ENCODE assay signal across 15 mouse cellular contexts in the genomic region with DNA sequence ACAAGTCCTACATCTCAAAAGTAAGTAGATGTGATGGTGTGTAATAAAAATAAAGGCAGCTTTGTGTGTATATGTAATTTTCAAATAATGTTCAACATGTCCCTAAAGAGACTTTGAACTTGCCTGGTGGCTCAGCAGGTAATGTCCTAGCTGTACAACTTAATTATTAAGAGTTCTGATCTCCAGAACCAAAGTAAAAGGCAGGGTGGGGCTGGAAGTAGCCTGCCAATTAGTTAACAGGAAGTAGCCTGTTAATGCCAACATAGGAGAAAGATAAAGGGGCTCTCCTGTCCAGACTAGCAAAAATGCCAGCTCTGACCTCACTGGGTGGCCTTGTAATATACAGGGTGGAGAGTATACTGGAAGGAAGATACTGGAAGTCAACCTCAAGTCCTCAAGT.
"Had no signal": no experiment of that assay in that cellular context is flagged by ENCODE, and none has a peak within 500 bp of the region (broad histone marks: within the 10 kb centered on the region; RNA-seq: fewer than 3 reads in every experiment).

No protein-coding gene starts in this region.

- H3K4me1 ChIP-seq: hindbrain, embryonic 13.5 days; limb, embryonic 12.5 days; midbrain, embryonic 12.5 days had no signal

- DNase-seq: liver; liver, embryonic 13.5 days; liver, postnatal 0 days; right cerebral cortex, adult 18-20 months; right cerebral cortex, postnatal 25 days; spleen, adult 18-20 months; thymus, adult 2 months; thymus, postnatal 25 days had no signal

- H3K27me3 ChIP-seq: hindbrain, embryonic 13.5 days; limb, embryonic 12.5 days; liver, embryonic 13.5 days; megakaryocyte, embryonic 14.5 days; midbrain, embryonic 12.5 days; neural tube, embryonic 15.5 days had no signal

- H3K27ac ChIP-seq: hindbrain, embryonic 13.5 days; hindbrain, postnatal 0 days; limb, embryonic 12.5 days; liver, embryonic 13.5 days; macrophage; midbrain, embryonic 12.5 days; neural tube, embryonic 15.5 days had no signal

- H3K4me3 ChIP-seq: hindbrain, embryonic 13.5 days; limb, embryonic 12.5 days; liver, embryonic 13.5 days; megakaryocyte, embryonic 14.5 days; midbrain, embryonic 12.5 days; neural tube, embryonic 15.5 days had no signal

- H3K36me3 ChIP-seq: hindbrain, embryonic 13.5 days; limb, embryonic 12.5 days; liver, embryonic 13.5 days; midbrain, embryonic 12.5 days; neural tube, embryonic 15.5 days had no signal
